Mouse (Mus musculus): ENCODE data around the gene Psg17. TPM values are rescaled to one million over a fixed set of nuclear protein-coding genes. Genes with fewer than 3 reads are reported as not detected.
A peak's percentile ranks its signal among the peaks of the same experiment; 100 is the strongest.

Psg17 gene
- total and polyA plus RNA-seq, 3 experiments, result 0.04 TPM; not detected in 2

DNA sequence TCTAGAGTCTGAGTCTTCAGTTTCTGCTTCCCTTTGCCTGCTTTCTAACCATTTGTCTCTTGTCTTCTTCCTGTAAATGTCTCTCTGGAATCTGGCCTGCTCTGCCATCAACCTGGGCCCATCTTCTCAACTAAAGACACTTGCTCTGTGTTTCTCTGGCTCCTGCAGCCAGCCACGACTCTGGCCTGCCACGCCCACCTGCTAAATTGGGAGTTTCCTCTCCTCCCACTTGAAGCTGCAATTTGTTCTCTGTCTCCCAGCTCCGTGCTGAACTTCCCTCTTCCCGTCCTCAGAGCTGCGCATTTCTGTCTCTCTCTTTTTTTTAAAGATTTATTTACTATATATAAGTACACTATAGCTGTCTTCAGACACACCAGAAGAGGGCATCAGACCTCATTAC is 23.4 kb upstream of the Psg17 start:
- TF ChIP-seq POLR2A (IDR thresholded peaks at IDR 0.05; ENCODE audit: insufficient read depth, low read depth, low read length), result no peak
- TF ChIP-seq EP300 (IDR thresholded peaks at IDR 0.05; ENCODE audit: insufficient read depth, low read depth, low read length), result no peak
- TF ChIP-seq CTCF (IDR thresholded peaks at IDR 0.05), result no peak
- intact Hi-C loops (cut with DNase I), result no loop called here
- Histone ChIP-seq H3K27ac (no peak overlapping the region), H3K9ac (ENCODE audit: low read depth, low read length) (no peak overlapping the region), H3K79me2 (replicated peaks; ENCODE audit: control insufficient read depth, insufficient read depth, low read length) (no peaks in the 10 kb centered on the region), H3K4me3 (no peak overlapping the region), H3K27me3 (ENCODE audit: control insufficient read depth, insufficient read depth, low read length) (no peaks in the 10 kb centered on the region), H3K36me3 (ENCODE audit: control insufficient read depth, insufficient read depth, low read length) (no peaks in the 10 kb centered on the region; the same call in 1 of the 2 replicates), H3K4me1 (ENCODE audit: control insufficient read depth, insufficient read depth, low read length) (peaks cover 2% of the 10 kb centered on the region)
- WGBS, result 22% methylated on average over 5 of the region's 5 CpGs
- DNase-seq, result no peak

DNA sequence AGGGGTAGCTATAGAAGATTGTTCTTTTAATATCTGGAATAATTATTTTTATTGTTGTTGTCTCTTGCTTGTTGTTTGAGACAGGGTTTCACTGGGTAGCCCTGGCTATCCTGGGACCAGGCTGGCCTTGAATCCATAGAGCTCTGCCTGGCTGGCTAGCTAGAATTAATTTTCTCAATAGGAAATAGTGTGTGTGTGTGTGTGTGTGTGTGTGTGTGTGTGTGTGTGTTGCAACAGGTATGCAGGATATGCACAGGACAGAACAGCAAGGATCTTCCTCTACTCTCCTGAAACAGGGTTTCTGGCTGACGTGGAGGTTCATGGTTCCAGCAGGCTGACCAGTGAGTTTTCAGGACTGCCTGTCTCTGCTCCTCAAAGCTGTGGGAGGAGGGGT is 19.8 kb upstream of the Psg17 start:
- peak overlapping the region; percentile 71 for H3K9ac ChIP-seq (ENCODE audit: low read depth, low read length)
- H3K79me2 ChIP-seq (replicated peaks; ENCODE audit: control insufficient read depth, insufficient read depth, low read length), result no peaks in the 10 kb centered on the region
- WGBS, result 45% methylated on average over 1 of the region's 1 CpGs
- TF ChIP-seq POLR2A (IDR thresholded peaks at IDR 0.05; ENCODE audit: insufficient read depth, low read depth, low read length) (no peak), EP300 (IDR thresholded peaks at IDR 0.05; ENCODE audit: insufficient read depth, low read depth, low read length) (no peak), CTCF (IDR thresholded peaks at IDR 0.05) (no peak)
- peak overlapping the region; percentile 97 for H3K27ac ChIP-seq
- peaks cover 2% of the 10 kb centered on the region for H3K4me1 ChIP-seq (ENCODE audit: control insufficient read depth, insufficient read depth, low read length)
- H3K36me3 ChIP-seq (ENCODE audit: control insufficient read depth, insufficient read depth, low read length), result no peaks in the 10 kb centered on the region; the same call in 1 of the 2 replicates
- DNase-seq, result no peak
- intact Hi-C loops (cut with DNase I), result loop anchor here (2.0 kb wide), 1 partner anchor 18 kb away; no protein-coding TSS in a partner anchor
- no peaks in the 10 kb centered on the region for H3K27me3 ChIP-seq (ENCODE audit: control insufficient read depth, insufficient read depth, low read length)
- peak overlapping the region; percentile 54 for H3K4me3 ChIP-seq

DNA sequence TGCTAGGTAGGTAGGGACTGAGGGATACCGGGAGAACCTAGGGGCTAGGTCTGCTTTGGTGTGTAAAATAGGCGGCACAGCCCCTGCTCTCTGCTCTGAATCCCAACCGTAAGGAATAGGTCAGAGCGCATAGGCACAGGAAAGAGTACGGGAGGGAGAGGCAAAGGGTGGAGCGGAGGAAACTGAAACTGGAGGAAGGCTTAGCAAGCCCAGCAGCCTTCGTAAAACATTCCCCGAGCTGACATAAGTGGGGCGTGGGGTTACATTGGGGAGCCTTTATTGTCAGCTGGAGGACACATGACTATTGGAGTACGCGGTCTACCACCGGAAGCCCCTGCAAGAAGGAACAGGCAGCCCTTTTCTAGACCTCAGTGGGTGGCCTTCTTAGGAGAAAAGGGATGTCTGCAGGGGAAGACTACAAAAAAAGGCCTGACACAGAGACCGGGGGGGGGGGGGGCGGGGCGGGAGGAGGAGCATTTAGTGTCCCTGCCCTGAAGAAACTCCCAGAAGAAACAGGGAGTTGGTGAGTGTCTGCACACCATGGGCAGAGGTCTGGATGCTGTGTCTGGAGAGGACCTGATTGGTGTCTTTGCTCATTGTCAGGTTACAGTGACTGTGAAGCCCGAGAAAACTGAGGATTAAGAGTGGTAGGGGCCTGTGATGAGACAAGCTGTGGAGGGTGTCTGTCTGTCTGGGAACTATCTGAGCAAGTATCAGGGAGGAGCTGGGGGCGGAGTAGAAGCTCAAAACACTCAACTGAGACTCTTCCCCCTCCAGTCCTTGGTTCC is 19.2 kb upstream of the Psg17 start:
- H3K9ac ChIP-seq (ENCODE audit: low read depth, low read length), result peak overlapping the region; percentile 92
- intact Hi-C loops (cut with DNase I), result loop anchor here (2.0 kb wide), 1 partner anchor 18 kb away; no protein-coding TSS in a partner anchor
- H3K4me3 ChIP-seq, result peak overlapping the region; percentile 54
- 4% methylated on average over 14 of the region's 17 CpGs for WGBS
- DNase-seq, result peak; percentile 73 to 82
- peaks cover 2% of the 10 kb centered on the region for H3K4me1 ChIP-seq (ENCODE audit: control insufficient read depth, insufficient read depth, low read length)
- no peaks in the 10 kb centered on the region; the same call in 1 of the 2 replicates for H3K36me3 ChIP-seq (ENCODE audit: control insufficient read depth, insufficient read depth, low read length)
- H3K27me3 ChIP-seq (ENCODE audit: control insufficient read depth, insufficient read depth, low read length), result no peaks in the 10 kb centered on the region
- H3K27ac ChIP-seq, result peak overlapping the region; percentile 97
- H3K79me2 ChIP-seq (replicated peaks; ENCODE audit: control insufficient read depth, insufficient read depth, low read length), result no peaks in the 10 kb centered on the region
- no peak for TF ChIP-seq CTCF (IDR thresholded peaks at IDR 0.05)
- TF ChIP-seq POLR2A (IDR thresholded peaks at IDR 0.05; ENCODE audit: insufficient read depth, low read depth, low read length), result peak; percentile 81
- TF ChIP-seq EP300 (IDR thresholded peaks at IDR 0.05; ENCODE audit: insufficient read depth, low read depth, low read length), result peak; percentile 78; the same call in 1 of the 2 replicates

DNA sequence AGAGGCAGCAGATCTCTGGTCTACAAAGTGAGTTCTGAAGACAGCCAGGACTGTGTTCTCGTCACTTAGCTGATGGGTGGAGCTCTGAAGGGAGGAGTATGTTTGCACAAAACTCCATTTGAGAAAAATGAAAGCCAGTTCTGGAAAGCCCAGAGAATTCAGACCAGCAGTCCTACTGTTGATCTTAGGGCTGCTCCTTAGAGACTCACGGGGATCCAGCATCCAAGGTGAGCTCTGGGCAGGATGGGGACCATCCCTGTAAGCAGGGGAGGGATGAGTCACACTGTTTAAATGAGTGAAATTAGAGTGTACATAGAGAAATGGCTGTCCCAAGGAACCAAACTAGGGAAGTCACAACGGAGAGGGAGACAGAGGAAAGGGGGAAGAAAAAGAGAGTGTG is 18.5 kb upstream of the Psg17 start, which contains the start of gene Mill2:
Gene Mill2, plus strand, starts transcription at position 102 of the 400 bp plus-strand sequence.
- no peaks in the 10 kb centered on the region for H3K27me3 ChIP-seq (ENCODE audit: control insufficient read depth, insufficient read depth, low read length)
- H3K79me2 ChIP-seq (replicated peaks; ENCODE audit: control insufficient read depth, insufficient read depth, low read length), result no peaks in the 10 kb centered on the region
- peak; percentile 42 to 48 for DNase-seq
- peaks cover 2% of the 10 kb centered on the region for H3K4me1 ChIP-seq (ENCODE audit: control insufficient read depth, insufficient read depth, low read length)
- H3K36me3 ChIP-seq (ENCODE audit: control insufficient read depth, insufficient read depth, low read length), result no peaks in the 10 kb centered on the region; the same call in 1 of the 2 replicates
- 11% methylated on average over 3 of the region's 3 CpGs for WGBS
- H3K9ac ChIP-seq (ENCODE audit: low read depth, low read length), result peak within 1 kb of the TSS; percentile 92
- intact Hi-C loops (cut with DNase I), result loop anchor here (2.0 kb wide), 1 partner anchor 19 kb away; no protein-coding TSS in a partner anchor
- TF ChIP-seq CTCF (IDR thresholded peaks at IDR 0.05) (no peak), EP300 (IDR thresholded peaks at IDR 0.05; ENCODE audit: insufficient read depth, low read depth, low read length) (no peak), POLR2A (IDR thresholded peaks at IDR 0.05; ENCODE audit: insufficient read depth, low read depth, low read length) (peak; percentile 70)
- H3K4me3 ChIP-seq, result peak within 1 kb of the TSS; percentile 54
- H3K27ac ChIP-seq, result peak within 1 kb of the TSS; percentile 97

DNA sequence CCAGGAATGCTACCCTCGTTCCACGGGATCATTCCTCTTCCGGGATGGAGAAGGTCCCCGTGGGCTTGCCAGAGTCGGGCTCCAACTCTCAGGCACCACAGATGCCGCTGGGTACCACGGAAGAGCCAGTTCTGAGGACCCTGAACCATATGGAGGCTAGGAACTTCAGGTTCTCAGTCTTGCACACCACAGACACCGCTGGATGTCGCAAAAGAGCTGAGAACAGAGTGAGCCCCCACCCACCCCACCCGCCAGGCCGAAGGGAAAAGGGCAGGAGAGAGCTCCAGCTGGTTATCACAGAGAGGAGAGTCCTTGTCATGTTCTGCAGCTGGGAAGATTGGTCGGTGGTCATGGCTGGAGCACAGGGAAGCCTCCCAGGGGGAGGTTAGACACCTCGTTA is 10.9 kb upstream of the Psg17 start:
- Histone ChIP-seq H3K4me3 (no peak overlapping the region), H3K36me3 (ENCODE audit: control insufficient read depth, insufficient read depth, low read length) (no peaks in the 10 kb centered on the region), H3K27ac (no peak overlapping the region), H3K9ac (ENCODE audit: low read depth, low read length) (no peak overlapping the region), H3K27me3 (ENCODE audit: control insufficient read depth, insufficient read depth, low read length) (no peaks in the 10 kb centered on the region), H3K79me2 (replicated peaks; ENCODE audit: control insufficient read depth, insufficient read depth, low read length) (no peaks in the 10 kb centered on the region), H3K4me1 (ENCODE audit: control insufficient read depth, insufficient read depth, low read length) (no peaks in the 10 kb centered on the region)
- intact Hi-C loops (cut with DNase I), result loop anchor here (1.0 kb wide), 1 partner anchor 41 kb away; no protein-coding TSS in a partner anchor
- DNase-seq, result peak in 1 of 2 experiments; percentile 40
- no peak for TF ChIP-seq EP300 (IDR thresholded peaks at IDR 0.05; ENCODE audit: insufficient read depth, low read depth, low read length)
- peak; percentile 68 for TF ChIP-seq CTCF (IDR thresholded peaks at IDR 0.05)
- WGBS, result 22% methylated on average over 13 of the region's 13 CpGs

DNA sequence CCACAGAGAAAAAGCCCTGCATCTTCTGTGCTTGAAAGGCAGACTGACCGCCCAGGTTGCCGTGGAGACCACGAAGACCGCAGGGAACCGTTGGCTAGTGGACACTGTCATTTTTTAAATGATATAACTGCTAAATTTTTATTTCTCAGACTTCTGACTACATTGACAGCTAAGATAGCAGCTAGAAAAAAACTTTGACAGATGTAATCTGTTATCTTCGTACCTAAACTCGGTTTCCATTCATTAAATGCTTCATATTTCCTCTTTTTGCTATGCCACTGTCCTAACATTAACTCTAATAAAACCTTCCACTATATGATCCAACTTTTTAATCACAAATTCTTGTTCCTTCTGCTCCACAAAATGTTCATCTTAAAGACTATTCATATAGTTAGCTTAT is 8.1 kb upstream of the Psg17 start:
- no peak overlapping the region for H3K27ac ChIP-seq
- TF ChIP-seq EP300 (IDR thresholded peaks at IDR 0.05; ENCODE audit: insufficient read depth, low read depth, low read length) (no peak), POLR2A (IDR thresholded peaks at IDR 0.05; ENCODE audit: insufficient read depth, low read depth, low read length) (no peak), CTCF (IDR thresholded peaks at IDR 0.05) (no peak)
- H3K27me3 ChIP-seq (ENCODE audit: control insufficient read depth, insufficient read depth, low read length), result no peaks in the 10 kb centered on the region
- intact Hi-C loops (cut with DNase I), result no loop called here
- 79% methylated on average over 7 of the region's 7 CpGs for WGBS
- no peak overlapping the region for H3K4me3 ChIP-seq
- H3K9ac ChIP-seq (ENCODE audit: low read depth, low read length), result no peak overlapping the region
- H3K79me2 ChIP-seq (replicated peaks; ENCODE audit: control insufficient read depth, insufficient read depth, low read length), result no peaks in the 10 kb centered on the region
- no peaks in the 10 kb centered on the region for H3K4me1 ChIP-seq (ENCODE audit: control insufficient read depth, insufficient read depth, low read length)
- no peak for DNase-seq
- H3K36me3 ChIP-seq (ENCODE audit: control insufficient read depth, insufficient read depth, low read length), result no peaks in the 10 kb centered on the region

Data from heart, adult 2 months (tissue).